18 mouse cellular contexts compared by ENCODE assay signal in the genomic region with DNA sequence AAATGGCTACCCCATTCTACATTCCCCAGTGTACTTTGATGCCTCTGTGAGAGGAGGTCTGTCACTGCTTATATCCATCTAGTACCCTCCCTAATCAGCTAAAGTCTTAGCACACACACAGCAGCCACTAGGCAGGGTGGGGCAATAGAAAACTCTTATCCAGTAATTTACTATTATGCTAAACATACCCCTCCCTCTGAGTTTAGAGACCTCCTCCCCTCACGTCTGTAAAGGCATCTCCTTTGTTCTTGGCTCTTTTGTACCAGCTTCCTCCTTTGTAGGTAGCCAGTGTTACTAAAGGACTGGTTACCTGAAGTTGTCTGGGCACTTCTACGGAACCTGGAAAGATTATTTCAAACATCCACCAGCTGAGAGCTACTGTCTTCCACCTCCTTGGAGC. TPM values are rescaled to one million over a fixed set of nuclear protein-coding genes. Genes with fewer than 3 reads are reported as not detected.
DNase-seq lines count a peak whose midpoint lies in the region; ATAC-seq and TF ChIP-seq lines count a peak whose summit lies in the region.
"Had no signal": no experiment of that assay in that cellular context is flagged by ENCODE, and none has a peak within 500 bp of the region (broad histone marks: within the 10 kb centered on the region; RNA-seq: fewer than 3 reads in every experiment).

No protein-coding gene starts in this region.

- peaks cover 4% of the 10 kb centered on the region for H3K4me1 ChIP-seq in ES-Bruce4 (ENCODE audit: control insufficient read depth, insufficient read depth, low read length)
- H3K4me1 ChIP-seq in liver, embryonic 11.5 days (replicated peaks; ENCODE audit: control insufficient read depth, insufficient read depth, low read length), result peaks cover 15% of the 10 kb centered on the region
- H3K4me1 ChIP-seq: limb, embryonic 13.5 days had no signal

- WGBS in liver, embryonic 11.5 days, result 55% methylated on average over 2 of the region's 2 CpGs

- peaks cover 3% of the 10 kb centered on the region for H3K9me3 ChIP-seq in ES-Bruce4 (replicated peaks; ENCODE audit: control insufficient read depth, insufficient read depth, low read length, poor library complexity, severe bottlenecking)
- H3K9me3 ChIP-seq in liver, embryonic 11.5 days (ENCODE audit: control insufficient read depth, low read length), result no peaks in the 10 kb centered on the region
- H3K9me3 ChIP-seq: embryonic facial prominence, embryonic 12.5 days; hindbrain, embryonic 13.5 days; limb, embryonic 13.5 days; megakaryocyte, embryonic 14.5 days had no signal

- intact Hi-C loops in left cerebral cortex, postnatal 14 days (cut with DNase I), result no loop called here
- intact Hi-C loops in gastrocnemius, postnatal 14 days (cut with DNase I; ENCODE audit: low total_unique reads), result no loop called here

- TF ChIP-seq EP300 in ES-Bruce4 (IDR thresholded peaks at IDR 0.05; ENCODE audit: insufficient read depth, low read depth, low read length), result no peak

- peak overlapping the region; percentile 90 for H3K9ac ChIP-seq in ES-Bruce4 (ENCODE audit: low read depth, poor library complexity, severe bottlenecking)
- H3K9ac ChIP-seq in liver, embryonic 11.5 days (ENCODE audit: low read depth, low read length), result no peak overlapping the region
- H3K9ac ChIP-seq: embryonic facial prominence, embryonic 12.5 days; hindbrain, embryonic 13.5 days; limb, embryonic 13.5 days had no signal

- H3K4me3 ChIP-seq in ES-Bruce4 (ENCODE audit: low read depth, low read length), result peak overlapping the region; percentile 91
- H3K4me3 ChIP-seq in liver, embryonic 11.5 days (ENCODE audit: low read depth, low read length), result no peak overlapping the region
- H3K4me3 ChIP-seq: embryonic facial prominence, embryonic 12.5 days; hindbrain, embryonic 13.5 days; limb, embryonic 13.5 days; megakaryocyte, embryonic 14.5 days had no signal

- no peak for TF ChIP-seq CTCF in ES-Bruce4 (IDR thresholded peaks at IDR 0.05; ENCODE audit: low read depth, low read length)

- peak; percentile 16 for DNase-seq in MEL-GATA-1-ER (ENCODE audit: extremely low read depth, low read depth)
- DNase-seq in liver, embryonic 11.5 days (ENCODE audit: low spot score), result no peak
- no peak for DNase-seq in left cerebral cortex, postnatal 14 days (ENCODE audit: low spot score in 2 of 2)
- DNase-seq in gastrocnemius, postnatal 14 days, result no peak
- no peak for DNase-seq in urinary bladder, adult 2 months (ENCODE audit: low spot score)
- DNase-seq: cerebellum, postnatal 25 days; gastrocnemius, postnatal 10 days; heart, postnatal 10 days; kidney, postnatal 10 days; right cerebral cortex, postnatal 14 days had no signal

- peaks cover 25% of the 10 kb centered on the region for H3K36me3 ChIP-seq in ES-Bruce4 (ENCODE audit: control insufficient read depth, insufficient read depth, low read length, poor library complexity, severe bottlenecking)
- H3K36me3 ChIP-seq in liver, embryonic 11.5 days (ENCODE audit: control insufficient read depth, insufficient read depth, low read length), result no peaks in the 10 kb centered on the region; the same call in 1 of the 2 replicates
- H3K36me3 ChIP-seq: embryonic facial prominence, embryonic 12.5 days had no signal

- TF ChIP-seq POLR2A in ES-Bruce4 (IDR thresholded peaks at IDR 0.05; ENCODE audit: insufficient read depth, low read length), result peak; percentile 6

- H3K27me3 ChIP-seq in ES-Bruce4 (ENCODE audit: control insufficient read depth, insufficient read depth, low read length, poor library complexity, severe bottlenecking), result no peaks in the 10 kb centered on the region
- H3K27me3 ChIP-seq in liver, embryonic 11.5 days (replicated peaks; ENCODE audit: control insufficient read depth, insufficient read depth, low read length), result no peaks in the 10 kb centered on the region
- H3K27me3 ChIP-seq: embryonic facial prominence, embryonic 12.5 days; hindbrain, embryonic 13.5 days; limb, embryonic 13.5 days; megakaryocyte, embryonic 14.5 days had no signal

- H3K4me2 ChIP-seq in liver, embryonic 11.5 days, result no peak overlapping the region
- H3K4me2 ChIP-seq: embryonic facial prominence, embryonic 12.5 days; hindbrain, embryonic 13.5 days; limb, embryonic 13.5 days had no signal

- peak overlapping the region; percentile 95 for H3K27ac ChIP-seq in ES-Bruce4 (ENCODE audit: insufficient read depth, low read length)
- H3K27ac ChIP-seq in liver, embryonic 11.5 days (ENCODE audit: low read depth, low read length), result no peak overlapping the region
- H3K27ac ChIP-seq: embryonic facial prominence, embryonic 12.5 days; hindbrain, embryonic 13.5 days; limb, embryonic 13.5 days; stomach, postnatal 0 days had no signal

- ATAC-seq in liver, embryonic 11.5 days (replicated peaks; ENCODE audit: low FRiP score), result peak; percentile 92
- ATAC-seq in megakaryocyte progenitor cell, adult 5-6 weeks (replicated peaks; ENCODE audit: poor library complexity), result peak; percentile 91
- ATAC-seq: CD4-positive, CD25-positive, alpha-beta regulatory T cell, adult 4 months had no signal

RNA-seq across cellular contexts. Expression of a gene that starts 17.5 kb away (rescaled TPM):
- 44.6 and 46.1 TPM in 2 replicates for polyA plus RNA-seq in ES-Bruce4 (2011; ENCODE audit: insufficient read depth, insufficient read length, low read depth, missing spikeins)
- 22.2 and 24.6 TPM in 2 replicates for polyA plus RNA-seq in liver, embryonic 11.5 days (2014; fragmentation: Nextera tagmentation; extraction: Ambion mirVana)
- total RNA-seq in megakaryocyte progenitor cell, adult 5-6 weeks (2015), result 29.6 and 48.4 TPM in 2 replicates
- total RNA-seq in megakaryocyte progenitor cell, adult 5-6 weeks (2017), result 26.4 and 34.4 TPM in 2 replicates
- total RNA-seq in left cerebral cortex, postnatal 14 days (2021), result 10 to 100 TPM; 40.7 to 41.8 TPM
- total RNA-seq in gastrocnemius, postnatal 14 days (2021), result 10 to 100 TPM; 43.8 to 47.2 TPM
- polyA plus RNA-seq in urinary bladder, adult 2 months (2012; rRNA removed), result 17.3 and 22.5 TPM in 2 replicates

RNA-seq across cellular contexts. Expression of a gene that starts 22.8 kb away (rescaled TPM):
- polyA plus RNA-seq in ES-Bruce4 (2011; ENCODE audit: insufficient read depth, insufficient read length, low read depth, missing spikeins), result 112 and 122 TPM in 2 replicates
- polyA plus RNA-seq in liver, embryonic 11.5 days (2014; fragmentation: Nextera tagmentation; extraction: Ambion mirVana), result 29.8 and 32.4 TPM in 2 replicates
- 33.8 and 42.0 TPM in 2 replicates for total RNA-seq in megakaryocyte progenitor cell, adult 5-6 weeks (2015)
- total RNA-seq in megakaryocyte progenitor cell, adult 5-6 weeks (2017), result 70.8 and 74.8 TPM in 2 replicates
- 10 to 100 TPM; 21.4 to 22.1 TPM for total RNA-seq in left cerebral cortex, postnatal 14 days (2021)
- 1 to 10 TPM; 8.3 to 9.9 TPM for total RNA-seq in gastrocnemius, postnatal 14 days (2021)
- polyA plus RNA-seq in urinary bladder, adult 2 months (2012; rRNA removed), result 27.8 and 30.9 TPM in 2 replicates
